Mouse (Mus musculus): ENCODE data around the gene Hist2h3b. TPM values are rescaled to one million over a fixed set of nuclear protein-coding genes. Genes with fewer than 3 reads are reported as not detected.

Gene Hist2h3b
- total and polyA plus RNA-seq, 3 experiments = 12.1 to 1,421 (median 39.4) TPM

DNA sequence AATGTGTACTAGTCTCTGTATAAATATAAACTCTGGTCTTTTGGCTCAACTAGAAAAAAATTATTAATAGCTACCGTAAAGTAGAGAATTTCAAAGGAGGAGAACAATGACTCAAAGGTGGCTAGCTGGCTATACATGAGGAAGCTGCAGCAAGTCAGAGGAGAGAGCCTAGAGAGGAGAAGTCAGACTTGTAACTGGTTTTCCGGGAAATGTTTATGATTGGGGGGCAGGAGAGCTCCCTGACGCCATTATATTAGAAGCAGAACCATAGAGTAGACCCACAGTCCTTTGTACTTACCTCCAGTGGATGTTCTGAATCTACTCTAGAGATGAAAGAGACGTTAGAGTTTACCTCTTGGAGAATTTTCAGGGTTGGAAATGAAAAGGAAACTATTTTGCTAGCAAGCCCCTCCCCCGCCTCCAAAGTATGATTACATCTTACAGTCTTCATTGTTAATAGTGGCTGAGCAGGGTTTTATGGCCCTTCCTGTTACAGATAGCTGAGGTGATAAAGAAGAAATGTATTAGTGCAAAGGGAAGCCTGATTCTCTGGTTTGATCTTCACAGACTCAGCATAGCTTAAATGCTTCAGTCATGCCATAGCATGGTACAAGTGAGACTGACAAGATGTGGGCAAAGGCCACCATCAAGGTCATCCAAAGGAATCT, 12.4 kb upstream of the Hist2h3b start:
- TF ChIP-seq RCOR1 (conservative IDR thresholded peaks at IDR 0.05; ENCODE audit: low read depth, low read length) (no peak), E2F4 (IDR thresholded peaks at IDR 0.05; ENCODE audit: insufficient replicate concordance, low read depth, low read length) (no peak), MEF2A (IDR thresholded peaks at IDR 0.05; ENCODE audit: borderline replicate concordance, low read depth, low read length) (no peak), EP300 (IDR thresholded peaks at IDR 0.05; ENCODE audit: low read length) (no peak), ZC3H11A (IDR thresholded peaks at IDR 0.05; ENCODE audit: low read depth, low read length) (no peak), NELFE (IDR thresholded peaks at IDR 0.05; ENCODE audit: low read depth, low read length) (no peak), MAX (IDR thresholded peaks at IDR 0.05; ENCODE audit: low read length) (no peak), SIN3A (IDR thresholded peaks at IDR 0.05; ENCODE audit: low read length) (no peak), KAT2A (IDR thresholded peaks at IDR 0.05; ENCODE audit: insufficient replicate concordance, low read length) (no peak), CHD1 (IDR thresholded peaks at IDR 0.05; ENCODE audit: low read depth, low read length) (no peak), SMC3 (IDR thresholded peaks at IDR 0.05; ENCODE audit: low read depth, low read length) (no peak), PAX5 (IDR thresholded peaks at IDR 0.05; ENCODE audit: low read length) (no peak)
- H3K36me3 ChIP-seq (replicated peaks in 1 of 2; ENCODE audit: control insufficient read depth in 1 of 2, insufficient read depth in 1 of 2, low read length in 1 of 2) = no peaks in the 10 kb centered on the region
- no peaks in the 10 kb centered on the region for H3K79me2 ChIP-seq (replicated peaks; ENCODE audit: control insufficient read depth, extremely low read depth, insufficient read depth, poor library complexity, severe bottlenecking)
- H3K27me3 ChIP-seq (replicated peaks) = no peaks in the 10 kb centered on the region
- no peak overlapping the region for H3K4me2 ChIP-seq (ENCODE audit: insufficient read depth, low read depth, poor library complexity, severe bottlenecking)
- dilution Hi-C loops (cut with MboI; ENCODE audit: extremely low pct_ligation_motif_present, extremely low pct_unique_long_range_greater_than_20kb, low sequenced_read_pairs) = no loop called here
- no peak for DNase-seq (ENCODE audit: extremely low read depth)
- no peak overlapping the region for H3K27ac ChIP-seq (ENCODE audit: insufficient read depth, low read depth)
- H3K9me3 ChIP-seq (replicated peaks; ENCODE audit: low read length) = no peaks in the 10 kb centered on the region
- no peak overlapping the region for H3K9ac ChIP-seq (ENCODE audit: insufficient read depth, low read depth)
- H3K4me3 ChIP-seq (replicated peaks in 1 of 3; ENCODE audit: low read depth in 2 of 3, low read length in 2 of 3, poor library complexity in 1 of 3) = no peak overlapping the region
- H3K4me1 ChIP-seq (ENCODE audit: control insufficient read depth in 1 of 2, insufficient read depth in 2 of 2) = peaks cover 8 to 32% of the 10 kb centered on the region in 2 experiments
- in situ Hi-C loops (cut with MboI; ENCODE audit: low pct_ligation_motif_present, low pct_unique_long_range_greater_than_20kb, low sequenced_read_pairs) = no loop called here

DNA sequence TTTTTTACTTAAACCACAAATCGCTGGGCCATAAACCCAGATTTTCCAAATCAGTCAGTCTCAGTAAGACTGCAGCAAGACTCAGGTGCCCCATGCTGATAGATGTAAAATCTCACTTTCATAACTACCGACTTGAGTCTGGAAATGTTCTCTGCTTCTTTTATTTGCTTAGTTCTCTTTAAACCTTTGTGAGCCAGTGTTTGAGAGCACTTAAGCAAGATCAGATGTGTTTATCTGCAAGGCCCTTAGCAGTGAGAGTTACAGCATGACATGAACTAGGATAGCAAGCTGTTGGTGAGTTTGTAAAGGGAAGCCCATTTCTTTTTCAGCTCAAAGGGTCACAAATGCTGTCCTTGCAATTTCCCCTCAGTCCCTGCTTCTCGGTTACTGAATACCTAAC, 11.3 kb upstream of the Hist2h3b start:
- dilution Hi-C loops (cut with MboI; ENCODE audit: extremely low pct_ligation_motif_present, extremely low pct_unique_long_range_greater_than_20kb, low sequenced_read_pairs) = no loop called here
- Histone ChIP-seq H3K27me3 (replicated peaks) (no peaks in the 10 kb centered on the region), H3K36me3 (replicated peaks in 1 of 2; ENCODE audit: control insufficient read depth in 1 of 2, insufficient read depth in 1 of 2, low read length in 1 of 2) (no peaks in the 10 kb centered on the region)
- no peak for TF ChIP-seq MAX (IDR thresholded peaks at IDR 0.05; ENCODE audit: low read length)
- no peak for TF ChIP-seq TCF12 (IDR thresholded peaks at IDR 0.05; ENCODE audit: low read depth, low read length)
- TF ChIP-seq MEF2A (IDR thresholded peaks at IDR 0.05; ENCODE audit: borderline replicate concordance, low read depth, low read length) = 0 out of 2 replicates have a peak, but pooled peaks have one; percentile 18
- no peak for TF ChIP-seq USF1 (IDR thresholded peaks at IDR 0.05; ENCODE audit: low read depth, low read length)
- no peak for TF ChIP-seq SMC3 (IDR thresholded peaks at IDR 0.05; ENCODE audit: low read depth, low read length)
- TF ChIP-seq NRF1 (IDR thresholded peaks at IDR 0.05; ENCODE audit: low read depth, low read length) = no peak
- no peak for TF ChIP-seq POLR2AphosphoS2 (IDR thresholded peaks at IDR 0.05; ENCODE audit: low read depth, low read length)
- no peak for TF ChIP-seq PAX5 (IDR thresholded peaks at IDR 0.05; ENCODE audit: low read length)
- no peak for TF ChIP-seq POLR2A (IDR thresholded peaks at IDR 0.05; ENCODE audit: low read depth, low read length)
- TF ChIP-seq ELF1 (IDR thresholded peaks at IDR 0.05; ENCODE audit: low read depth, low read length) = no peak
- no peak for TF ChIP-seq MAFK (IDR thresholded peaks at IDR 0.05; ENCODE audit: insufficient replicate concordance, low read length)
- TF ChIP-seq ZMIZ1 (IDR thresholded peaks at IDR 0.05; ENCODE audit: low read depth, low read length) = no peak
- TF ChIP-seq ZKSCAN1 (IDR thresholded peaks at IDR 0.05; ENCODE audit: borderline replicate concordance, low read depth, low read length) = no peak
- TF ChIP-seq CTCF (conservative IDR thresholded peaks at IDR 0.05 in 1 of 2, IDR thresholded peaks at IDR 0.05 in 1 of 2; ENCODE audit: low read depth in 2 of 2, low read length in 2 of 2) = no peak
- peak; percentile 35; the same call in 1 of the 2 replicates for TF ChIP-seq ZNF384 (IDR thresholded peaks at IDR 0.05; ENCODE audit: low read depth, low read length)
- no peak for TF ChIP-seq CHD2 (IDR thresholded peaks at IDR 0.05; ENCODE audit: low read length)
- no peak for TF ChIP-seq HCFC1 (IDR thresholded peaks at IDR 0.05; ENCODE audit: low read depth, low read length)
- no peak for TF ChIP-seq MAZ (IDR thresholded peaks at IDR 0.05; ENCODE audit: low read depth, low read length)
- no peak for TF ChIP-seq USF2 (conservative IDR thresholded peaks at IDR 0.05; ENCODE audit: low read depth, low read length)
- TF ChIP-seq KAT2A (IDR thresholded peaks at IDR 0.05; ENCODE audit: insufficient replicate concordance, low read length) = no peak
- no peak for TF ChIP-seq JUND (conservative IDR thresholded peaks at IDR 0.05; ENCODE audit: low read depth, low read length)
- TF ChIP-seq MYC (IDR thresholded peaks at IDR 0.05; ENCODE audit: low read depth, low read length) = no peak
- TF ChIP-seq IRF4 (IDR thresholded peaks at IDR 0.05; ENCODE audit: low read depth, low read length) = 0 out of 2 replicates have a peak, but pooled peaks have one; percentile 24
- no peak for TF ChIP-seq JUN (IDR thresholded peaks at IDR 0.05; ENCODE audit: insufficient read depth, low read depth, low read length)
- no peak for TF ChIP-seq E2F4 (IDR thresholded peaks at IDR 0.05; ENCODE audit: insufficient replicate concordance, low read depth, low read length)
- TF ChIP-seq EP300 (IDR thresholded peaks at IDR 0.05; ENCODE audit: low read length) = peak; percentile 53; the same call in 1 of the 2 replicates
- no peak for TF ChIP-seq CHD1 (IDR thresholded peaks at IDR 0.05; ENCODE audit: low read depth, low read length)

More for the DNA sequence above, 11.3 kb upstream of the Hist2h3b start:
- no peak overlapping the region for H3K4me2 ChIP-seq (ENCODE audit: insufficient read depth, low read depth, poor library complexity, severe bottlenecking)
- DNase-seq (ENCODE audit: extremely low read depth) = no peak
- in situ Hi-C loops (cut with MboI; ENCODE audit: low pct_ligation_motif_present, low pct_unique_long_range_greater_than_20kb, low sequenced_read_pairs) = no loop called here
- no peaks in the 10 kb centered on the region for H3K79me2 ChIP-seq (replicated peaks; ENCODE audit: control insufficient read depth, extremely low read depth, insufficient read depth, poor library complexity, severe bottlenecking)
- H3K4me3 ChIP-seq (replicated peaks in 1 of 3; ENCODE audit: low read depth in 2 of 3, low read length in 2 of 3, poor library complexity in 1 of 3) = no peak overlapping the region
- no peaks in the 10 kb centered on the region for H3K9me3 ChIP-seq (replicated peaks; ENCODE audit: low read length)
- H3K9ac ChIP-seq (ENCODE audit: insufficient read depth, low read depth) = no peak overlapping the region
- no peak overlapping the region for H3K27ac ChIP-seq (ENCODE audit: insufficient read depth, low read depth)
- peaks cover 8 to 38% of the 10 kb centered on the region in 2 experiments for H3K4me1 ChIP-seq (ENCODE audit: control insufficient read depth in 1 of 2, insufficient read depth in 2 of 2)

Data from CH12.LX (cell line).